Mouse (Mus musculus) olfactory bulb, adult 2 months (tissue): ENCODE results near the gene Aplp2.

Source experiments
- CTCF ChIP-seq: fragments of 200-500 bp; IDR thresholded peaks from 2 replicates; pipeline ENCODE4 v1.5.1; 2012; ENCODE audit warnings: low read depth, mild to moderate bottlenecking, low read length, moderate library complexity; ENCODE audit not compliant: insufficient read depth
- POLR2A ChIP-seq: fragments of 200-500 bp; IDR thresholded peaks from 2 replicates; pipeline ENCODE4 v1.6.1; 2012; ENCODE audit warnings: mild to moderate bottlenecking, low read depth, low read length, moderate library complexity; ENCODE audit not compliant: insufficient read depth

- no peak for TF ChIP-seq CTCF
- TF ChIP-seq POLR2A, result no peak
These were observed 8.5 kb downstream of the Aplp2 start for GRCm38 (mm10) chr9:31203068-31203467.
